30 mouse cellular contexts compared by ENCODE assay signal in genomic region chr13:37644751-37645181, GRCm38 (mm10).
DNase-seq lines count a peak whose midpoint lies in the region; ATAC-seq lines count a peak whose summit lies in the region.
"Had no signal": no experiment of that assay in that cellular context is flagged by ENCODE, and none has a peak within 500 bp of the region (broad histone marks: within the 10 kb centered on the region; RNA-seq: fewer than 3 reads in every experiment).

No protein-coding gene starts in this region.

- no peak overlapping the region for H3K9ac ChIP-seq in intestine, embryonic 15.5 days
- H3K9ac ChIP-seq: forebrain, embryonic 15.5 days; heart, embryonic 15.5 days; limb, embryonic 13.5 days; liver, embryonic 13.5 days; midbrain, embryonic 12.5 days; neural tube, embryonic 13.5 days; stomach, embryonic 15.5 days had no signal

- no peaks in the 10 kb centered on the region for H3K9me3 ChIP-seq in intestine, embryonic 15.5 days
- H3K9me3 ChIP-seq: forebrain, embryonic 15.5 days; G1E; heart, embryonic 10.5 days; heart, embryonic 15.5 days; limb, embryonic 13.5 days; liver, embryonic 13.5 days; midbrain, embryonic 12.5 days; neural tube, embryonic 13.5 days; stomach, embryonic 15.5 days had no signal

- peak overlapping the region; percentile 57 for H3K27ac ChIP-seq in intestine, embryonic 15.5 days
- H3K27ac ChIP-seq: forebrain, embryonic 15.5 days; heart, embryonic 10.5 days; heart, embryonic 15.5 days; limb, embryonic 13.5 days; liver, embryonic 13.5 days; midbrain, embryonic 12.5 days; neural tube, embryonic 13.5 days; stomach, embryonic 15.5 days had no signal

- no peaks in the 10 kb centered on the region for H3K27me3 ChIP-seq in intestine, embryonic 15.5 days (replicated peaks)
- H3K27me3 ChIP-seq: forebrain, embryonic 15.5 days; heart, embryonic 15.5 days; limb, embryonic 13.5 days; liver, embryonic 13.5 days; megakaryocyte, embryonic 14.5 days; midbrain, embryonic 12.5 days; neural tube, embryonic 13.5 days; stomach, embryonic 15.5 days had no signal

- peak; percentile 18 to 84 for DNase-seq in adrenal gland, adult (ENCODE audit: inconsistent age in 2 of 2, low spot score in 1 of 2)
- no peak for DNase-seq in adrenal gland, adult 18-20 months (ENCODE audit: low spot score in 2 of 2)
- peak; percentile 22 for DNase-seq in 3T3-L1 (ENCODE audit: low read depth, low spot score)
- DNase-seq in adrenal gland, postnatal 25 days, result peak; percentile 28
- no peak for DNase-seq in natural killer cell, adult 2 months (ENCODE audit: low spot score in 2 of 2)
- DNase-seq in spleen, postnatal 4 days (ENCODE audit: low spot score in 2 of 2), result no peak
- DNase-seq: cerebellum, adult 11 months; cerebellum, adult 9-11 months; gastrocnemius, postnatal 14 days; heart, adult 11 months; kidney, adult 9 months; kidney, postnatal 10 days; liver, embryonic 13.5 days; lung, adult 18-20 months; lung, postnatal 4 days; thymus, postnatal 14 days had no signal

- no peaks in the 10 kb centered on the region for H3K4me1 ChIP-seq in intestine, embryonic 15.5 days (replicated peaks)
- H3K4me1 ChIP-seq: forebrain, embryonic 15.5 days; limb, embryonic 13.5 days; midbrain, embryonic 12.5 days; neural tube, embryonic 13.5 days; stomach, embryonic 15.5 days had no signal

- no peak overlapping the region for H3K4me2 ChIP-seq in intestine, embryonic 15.5 days (replicated peaks)
- H3K4me2 ChIP-seq: forebrain, embryonic 15.5 days; heart, embryonic 15.5 days; limb, embryonic 13.5 days; liver, embryonic 13.5 days; midbrain, embryonic 12.5 days; neural tube, embryonic 13.5 days; stomach, embryonic 15.5 days had no signal

- H3K4me3 ChIP-seq in intestine, embryonic 15.5 days (replicated peaks), result no peak overlapping the region
- H3K4me3 ChIP-seq: forebrain, embryonic 15.5 days; heart, embryonic 10.5 days; heart, embryonic 15.5 days; limb, embryonic 13.5 days; liver, embryonic 13.5 days; megakaryocyte, embryonic 14.5 days; midbrain, embryonic 12.5 days; myocyte; neural tube, embryonic 13.5 days; stomach, embryonic 15.5 days had no signal

- peak; percentile 81 for ATAC-seq in intestine, embryonic 15.5 days
- ATAC-seq in erythroblast, adult 5-6 weeks (replicated peaks; ENCODE audit: low FRiP score, poor library complexity, severe bottlenecking), result no peak
- ATAC-seq: forebrain, embryonic 15.5 days; hindbrain, embryonic 16.5 days; lung, postnatal 0 days had no signal

- no peaks in the 10 kb centered on the region for H3K36me3 ChIP-seq in intestine, embryonic 15.5 days
- H3K36me3 ChIP-seq: forebrain, embryonic 15.5 days; G1E; heart, embryonic 10.5 days; heart, embryonic 15.5 days; limb, embryonic 13.5 days; liver, embryonic 13.5 days; midbrain, embryonic 12.5 days; neural tube, embryonic 13.5 days; stomach, embryonic 15.5 days had no signal

- WGBS in intestine, embryonic 15.5 days, result 58% methylated on average over 8 of the region's 8 CpGs

Comparison
In these comparisons a context has a peak if more than half of its experiments do, and no peak if none do; other contexts are left out.
1. DNase-seq: peak in adrenal gland, adult (2 of 2), 3T3-L1 (single experiment) and adrenal gland, postnatal 25 days (single experiment); none in adrenal gland, adult 18-20 months (0 of 2), natural killer cell, adult 2 months (0 of 2) and spleen, postnatal 4 days (0 of 2).